Mouse (Mus musculus) 3T3-L1 (cell line): ENCODE results near the gene Vill.

Source experiments
- DNase-seq: peaks from one replicate; pipeline ENCODE4 v3.0.0-alpha.2; 2015; ENCODE audit warnings: low read depth, low spot score

Gene Vill

DNA sequence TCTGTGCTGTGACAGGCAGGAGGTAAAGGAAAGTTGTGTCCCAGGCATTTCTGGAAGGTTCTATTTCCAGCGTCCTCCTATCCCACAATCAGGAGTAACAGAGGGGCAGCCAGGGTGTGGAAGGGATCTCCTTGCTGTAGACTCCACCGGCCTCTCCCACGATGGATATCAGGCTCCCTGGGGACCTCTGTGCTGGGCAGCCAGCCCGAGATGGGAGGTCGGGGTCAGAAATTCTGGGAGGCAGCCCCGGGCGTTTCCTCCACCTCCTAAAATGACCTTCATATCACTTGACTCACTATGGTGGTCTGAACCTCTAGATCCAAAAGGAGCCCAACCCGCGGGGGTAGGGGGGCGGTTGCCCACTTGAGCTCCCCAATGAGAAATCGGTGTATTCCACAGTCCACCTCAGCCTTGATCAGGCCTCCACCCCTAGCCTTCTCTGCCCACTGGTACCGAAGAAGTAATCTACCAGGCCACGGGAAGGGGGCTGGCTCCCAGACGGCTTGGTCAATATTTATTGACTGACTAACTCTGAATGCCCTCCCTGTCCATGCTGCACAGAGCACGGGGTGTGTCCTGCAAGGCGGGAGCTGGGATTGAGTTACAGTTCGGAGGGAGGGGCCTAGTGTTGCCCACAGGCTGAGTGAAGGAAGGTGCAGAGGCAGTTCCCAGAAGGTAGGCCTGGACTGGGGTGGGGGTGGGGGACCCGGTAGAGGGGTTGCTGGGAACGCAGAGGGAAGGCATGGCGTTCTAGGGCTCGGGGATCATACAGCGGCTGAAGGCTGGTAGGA lies at the start of gene Vill:
Gene Vill, plus strand, starts transcription at position 625 of the 791 bp plus-strand sequence.
- DNase-seq, result peak; percentile 51

DNA sequence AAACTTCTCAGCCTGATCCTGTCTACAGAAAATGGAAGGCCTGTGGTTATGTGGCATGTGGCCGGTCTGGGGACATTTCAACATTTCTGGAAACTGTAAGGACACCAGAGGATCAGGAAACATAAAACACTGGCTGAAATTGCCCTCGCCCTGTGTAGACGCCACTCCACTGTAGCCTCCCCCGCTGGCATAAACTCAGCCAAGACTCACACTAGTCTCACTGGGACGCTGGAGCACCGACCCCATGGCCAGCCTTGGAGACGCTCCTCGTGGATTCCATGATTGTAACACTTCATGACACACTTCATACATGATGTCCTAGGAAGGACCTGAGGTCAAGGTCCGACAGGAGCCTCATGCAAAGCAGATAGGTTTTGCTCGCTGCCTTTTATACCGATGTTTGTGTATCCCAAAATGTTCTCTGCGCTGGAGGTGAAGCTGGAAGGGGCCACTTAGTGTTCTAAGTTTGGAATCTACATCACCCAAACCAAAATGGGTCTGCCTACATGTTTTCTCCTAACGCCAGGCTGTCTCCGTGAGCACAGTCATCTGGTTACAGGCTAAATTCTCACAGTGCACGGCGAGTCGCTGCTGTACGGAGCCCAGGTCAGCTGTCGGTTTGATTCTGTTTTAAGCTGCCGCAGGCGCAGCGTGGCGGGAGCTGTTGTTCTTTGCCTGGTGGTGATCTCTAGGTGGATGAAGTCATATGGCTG lies 48.4 kb upstream of the Vill start:
- DNase-seq, result no peak

DNA sequence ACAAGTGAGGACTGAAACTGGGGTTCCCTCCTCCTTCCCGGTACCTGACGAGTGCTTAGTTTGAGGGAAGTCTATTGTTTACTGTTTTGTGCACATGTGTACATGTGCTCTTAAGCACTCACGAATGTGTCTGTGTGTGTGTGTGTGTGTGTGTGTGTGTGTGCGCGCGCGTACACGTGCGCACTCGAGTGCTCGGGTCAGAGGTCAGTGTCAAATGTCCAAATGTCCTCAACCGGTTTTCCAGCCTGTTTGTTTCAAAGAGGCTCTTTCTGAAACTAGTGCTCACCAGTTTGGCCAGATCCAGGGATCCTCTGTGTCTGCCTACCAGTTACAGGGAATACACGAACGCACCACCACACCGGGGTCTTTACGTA lies 47.9 kb upstream of the Vill start:
- no peak for DNase-seq

DNA sequence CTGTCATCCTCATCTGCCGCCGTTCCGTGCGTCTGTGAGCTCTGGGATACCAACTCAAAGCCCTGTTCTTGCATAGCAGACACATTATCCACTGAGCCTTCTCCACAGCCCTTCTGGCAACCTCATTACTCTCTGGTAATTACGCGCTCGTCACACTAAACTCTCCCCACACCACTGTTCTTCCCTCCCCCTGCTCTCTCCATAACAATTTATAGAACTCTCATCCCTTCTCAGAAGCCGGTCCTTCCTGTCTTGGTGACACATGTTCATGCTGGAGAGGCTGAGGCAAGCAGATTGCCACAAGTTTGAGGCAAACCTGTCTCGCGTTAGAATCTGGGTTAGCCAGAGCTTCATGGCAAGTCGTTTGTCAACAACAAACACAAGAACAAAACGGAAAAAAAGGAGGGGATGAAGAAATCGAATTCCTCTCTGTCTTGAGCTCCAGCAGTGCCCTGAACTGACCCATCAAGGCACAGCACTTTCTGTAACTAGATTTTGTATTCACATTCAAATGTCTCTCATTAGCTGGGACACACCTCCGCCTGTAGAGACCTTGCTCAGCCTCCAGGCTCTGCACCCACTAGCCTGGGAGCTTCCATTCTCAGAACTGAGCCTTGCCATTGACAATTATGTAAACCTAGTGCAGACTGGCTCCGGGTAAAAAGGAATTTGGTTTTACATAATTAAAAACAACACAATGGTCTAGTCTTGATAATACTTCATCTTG lies 47.1 kb upstream of the Vill start:
- no peak for DNase-seq

DNA sequence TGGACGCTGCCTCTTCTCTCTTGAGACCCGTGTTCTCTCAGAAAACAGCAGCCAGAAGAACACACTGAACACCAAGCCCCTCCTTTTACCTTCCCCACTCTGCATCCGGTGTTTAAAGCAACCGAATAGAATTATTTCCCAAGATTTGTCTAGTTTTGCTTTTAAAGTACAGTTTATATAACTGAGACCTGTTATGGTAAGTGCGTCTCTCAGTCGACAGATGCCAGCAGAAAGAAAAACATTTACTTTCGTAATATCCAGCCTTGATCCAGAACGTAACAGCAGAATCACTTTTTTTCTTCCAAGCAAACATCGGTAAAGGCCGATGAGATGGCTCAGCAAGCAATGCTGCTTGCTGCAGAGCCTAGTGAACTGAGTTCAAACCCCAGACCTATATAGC lies 45.3 kb upstream of the Vill start:
- DNase-seq, result no peak

DNA sequence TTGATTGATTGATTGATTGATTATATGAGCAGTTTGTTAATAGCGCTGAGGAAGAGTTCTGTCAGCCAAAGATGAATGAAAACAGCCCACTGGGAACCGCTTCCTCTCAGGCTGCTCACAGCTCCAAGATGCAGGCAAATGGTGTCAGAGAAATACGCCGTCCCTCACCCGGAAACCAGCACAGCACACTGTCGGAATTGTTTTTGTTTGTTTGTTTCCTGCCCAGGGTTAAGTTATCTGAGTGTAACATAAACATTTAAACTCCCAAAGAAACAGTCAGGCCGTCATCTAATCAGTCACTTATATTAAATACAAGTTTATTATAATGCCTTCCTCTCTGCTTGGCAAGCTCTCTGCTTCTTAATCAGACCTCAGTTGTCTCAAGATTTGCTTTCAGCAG lies 43.7 kb upstream of the Vill start:
- no peak for DNase-seq

DNA sequence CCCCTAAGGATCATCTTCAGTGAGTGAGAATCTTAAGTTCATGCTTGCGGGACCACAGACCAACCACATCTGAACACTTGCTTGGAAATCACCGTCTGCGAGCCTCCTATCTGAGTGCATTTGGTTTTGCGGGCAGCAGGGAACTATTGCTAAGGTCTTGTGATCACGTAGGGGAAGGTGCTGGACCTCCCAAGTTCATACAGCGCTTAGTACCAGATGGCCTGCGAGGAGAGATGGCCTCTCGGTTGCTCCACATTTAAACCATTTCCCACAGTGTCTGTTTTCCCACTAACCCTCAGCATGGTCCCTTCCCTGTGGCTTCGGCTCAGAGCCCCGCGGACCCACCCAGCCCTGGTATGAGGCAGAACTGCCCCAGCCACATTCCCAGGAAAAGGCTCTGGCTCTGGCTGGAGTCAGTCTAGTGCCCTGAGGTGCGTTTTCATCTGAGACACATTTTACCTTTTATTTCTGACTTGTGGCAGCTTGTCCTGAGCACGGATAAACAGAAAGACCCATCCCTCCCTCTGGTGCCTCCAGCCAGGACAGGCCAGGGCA lies 42.3 kb upstream of the Vill start:
- no peak for DNase-seq

DNA sequence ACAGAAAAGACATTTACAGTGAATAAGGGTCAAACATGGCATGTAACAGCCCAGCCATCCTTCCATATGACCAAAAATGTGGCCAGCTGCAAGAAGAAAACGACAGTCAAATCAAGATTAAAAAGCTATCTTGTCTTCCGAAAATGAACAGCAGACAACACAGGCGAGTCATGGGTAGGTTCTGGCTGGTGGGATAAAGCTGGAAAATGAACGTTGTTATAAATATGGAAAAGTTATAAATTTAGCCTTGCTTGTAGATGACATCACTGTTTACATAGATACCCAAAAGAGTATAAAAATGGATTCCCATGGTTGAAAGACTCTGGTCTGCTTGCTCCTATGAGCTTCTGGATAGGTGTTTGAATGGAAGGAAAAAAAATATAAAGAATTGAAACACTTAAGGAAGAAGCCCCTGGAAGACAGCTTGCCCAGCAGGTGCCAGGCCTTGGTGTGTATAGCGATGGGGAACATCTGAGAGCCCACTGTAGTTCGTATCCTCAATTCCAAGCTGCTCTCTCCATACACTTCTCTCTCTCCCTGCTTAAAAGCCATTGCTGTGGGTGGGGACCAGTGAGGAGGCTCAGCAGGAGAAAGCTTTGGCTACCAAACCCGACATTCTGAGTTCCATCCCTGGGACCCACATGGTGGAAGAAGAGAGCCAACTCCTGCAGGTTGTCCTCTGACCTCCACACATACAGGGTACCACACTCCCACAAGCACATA lies 35.6 kb upstream of the Vill start:
- no peak for DNase-seq

DNA sequence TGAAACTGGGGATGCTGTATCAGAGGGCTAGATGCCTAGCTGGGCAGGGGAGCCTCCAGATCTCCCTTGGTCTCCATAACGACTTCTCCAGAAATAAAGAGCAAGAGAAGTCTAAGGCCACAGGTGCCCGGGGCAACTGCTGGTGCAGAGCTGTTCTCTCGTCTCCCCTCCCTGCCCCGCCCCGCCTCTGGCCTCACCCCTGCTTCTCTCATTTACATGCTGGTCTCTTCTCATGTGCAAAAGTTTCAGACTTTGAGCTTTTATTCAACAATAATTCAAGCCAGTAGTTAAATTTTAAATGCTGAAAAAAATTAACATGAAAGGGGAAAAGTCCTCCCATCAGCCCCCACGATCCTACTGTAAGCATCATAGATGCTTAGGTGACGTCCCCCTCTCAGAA lies 30.8 kb upstream of the Vill start:
- DNase-seq, result no peak

DNA sequence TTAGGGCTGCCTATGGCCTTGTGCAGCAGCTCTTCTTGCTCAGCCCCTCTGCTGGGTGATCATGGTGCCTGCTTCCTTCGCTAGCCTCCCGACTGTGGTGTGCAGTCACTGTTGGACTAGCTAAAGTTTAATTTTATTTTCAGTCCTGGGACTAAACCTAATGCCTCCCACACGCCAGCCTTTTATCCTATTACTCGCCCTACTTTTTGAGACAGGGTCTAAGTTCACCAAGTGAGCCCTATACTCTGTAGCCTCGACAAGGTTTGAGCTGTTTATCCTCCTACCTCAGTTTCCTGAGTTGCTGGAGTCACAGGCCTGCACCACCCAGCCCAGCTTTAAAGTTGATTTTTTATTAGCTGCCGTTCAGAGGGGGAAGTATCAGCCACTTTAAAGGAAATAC lies 27.3 kb upstream of the Vill start:
- DNase-seq, result no peak

DNA sequence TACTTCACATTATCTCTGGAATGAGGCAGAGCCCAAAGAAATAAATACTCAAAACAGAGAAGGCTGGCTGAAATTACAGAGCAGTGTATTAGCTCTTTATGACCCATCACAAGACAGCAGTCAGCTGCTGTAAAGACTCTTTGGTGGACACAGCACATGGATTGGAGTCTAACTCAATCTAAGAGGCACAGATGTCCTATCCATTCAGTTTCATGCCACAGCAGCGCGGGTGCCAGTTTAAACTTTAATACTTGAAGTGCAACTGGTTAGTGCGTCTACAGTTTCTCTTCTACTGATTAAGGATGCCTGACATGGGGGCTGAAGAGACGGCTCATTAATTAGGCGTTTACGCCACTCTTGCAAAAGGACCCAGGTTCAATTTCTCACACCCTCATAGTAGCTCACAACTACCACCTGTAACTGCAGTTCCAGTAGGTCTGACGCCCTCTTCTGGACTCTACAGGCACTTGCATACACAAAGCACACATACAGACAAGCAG lies 26.7 kb upstream of the Vill start:
- DNase-seq, result no peak

DNA sequence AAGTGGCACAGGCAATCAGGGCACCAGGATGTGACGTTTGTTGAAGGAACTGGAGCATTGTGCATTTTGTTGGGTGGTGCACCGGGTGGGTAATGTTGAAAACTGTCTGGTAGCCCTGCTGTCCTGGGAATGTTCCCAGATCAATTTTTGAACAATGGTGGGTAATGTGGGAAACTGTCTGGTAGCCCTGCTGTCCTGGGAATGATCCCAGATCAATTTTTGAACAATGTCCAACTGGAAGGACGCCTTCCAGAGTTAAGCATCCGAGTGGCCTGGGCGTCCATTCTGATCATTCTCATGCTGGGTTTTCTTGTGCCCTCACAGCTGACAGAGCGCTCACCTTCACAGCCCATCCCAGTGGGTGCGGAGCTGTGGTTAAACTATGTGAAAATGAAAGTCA lies 25.2 kb upstream of the Vill start:
- DNase-seq, result no peak

DNA sequence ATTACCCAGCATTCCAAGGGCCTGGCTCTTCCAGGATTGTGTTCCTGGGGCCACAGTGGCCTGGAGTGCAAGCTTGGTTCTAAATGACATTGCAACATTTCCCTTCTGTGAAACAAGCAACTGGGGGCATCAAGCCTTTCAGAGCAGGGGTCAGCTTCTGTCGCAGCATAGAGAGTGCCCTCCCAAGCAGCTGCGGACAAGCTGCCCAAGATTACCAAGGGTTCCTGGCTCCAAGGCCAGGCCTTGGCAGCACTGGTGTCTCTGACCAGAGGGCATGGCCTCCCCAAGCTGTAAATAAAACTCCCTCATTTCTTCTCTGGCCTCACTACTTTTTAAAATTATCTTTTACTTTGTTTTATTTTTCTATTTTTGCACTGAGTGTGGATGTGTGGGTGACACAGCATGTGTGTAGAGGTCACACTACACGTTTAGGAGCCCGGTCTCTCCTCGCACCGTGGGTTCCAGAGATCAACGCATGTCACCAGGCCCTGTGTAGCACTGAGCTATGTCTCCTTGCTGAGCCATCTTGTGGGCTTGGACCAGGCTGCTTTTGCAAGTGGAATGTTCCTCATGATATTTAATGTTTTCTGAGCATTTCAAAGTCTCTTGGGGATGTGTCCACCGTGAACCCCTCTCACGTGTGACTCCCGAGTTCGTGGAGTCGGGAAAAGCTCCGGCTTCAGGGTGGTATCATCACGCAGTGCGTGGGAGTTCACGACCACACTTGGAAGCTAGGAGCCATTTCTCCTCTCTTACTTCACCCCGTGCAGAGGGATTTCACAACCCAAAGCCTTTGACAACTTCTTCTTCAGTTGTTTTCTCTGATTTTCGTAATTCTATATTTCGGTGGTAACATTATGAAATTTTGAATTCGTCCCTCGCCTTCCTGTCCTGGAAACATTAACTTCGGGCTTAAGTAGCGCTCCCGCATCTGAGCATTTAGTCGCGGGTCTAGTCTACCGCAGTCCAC lies 24.1 kb upstream of the Vill start:
- DNase-seq, result no peak

DNA sequence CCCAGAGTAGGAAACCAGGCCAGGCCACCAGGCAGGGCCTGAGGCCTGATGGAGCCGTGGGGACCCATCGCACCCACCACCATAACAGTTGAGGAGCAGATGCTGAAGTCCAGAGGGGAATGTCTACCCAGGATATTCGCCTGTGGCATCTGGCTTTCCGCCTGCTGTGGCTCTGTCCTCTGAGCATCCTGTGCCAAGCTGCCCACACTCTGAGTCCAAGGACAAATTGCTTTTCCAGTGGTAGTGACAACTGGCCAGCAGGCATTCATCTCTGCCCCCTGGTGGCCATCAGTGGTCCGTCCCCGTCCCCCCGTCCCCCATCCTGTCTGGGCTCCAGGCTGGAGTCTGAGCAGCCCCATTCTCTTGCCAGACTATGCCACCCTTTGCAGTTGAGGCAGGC lies 23.0 kb upstream of the Vill start:
- peak; percentile 21 for DNase-seq

DNA sequence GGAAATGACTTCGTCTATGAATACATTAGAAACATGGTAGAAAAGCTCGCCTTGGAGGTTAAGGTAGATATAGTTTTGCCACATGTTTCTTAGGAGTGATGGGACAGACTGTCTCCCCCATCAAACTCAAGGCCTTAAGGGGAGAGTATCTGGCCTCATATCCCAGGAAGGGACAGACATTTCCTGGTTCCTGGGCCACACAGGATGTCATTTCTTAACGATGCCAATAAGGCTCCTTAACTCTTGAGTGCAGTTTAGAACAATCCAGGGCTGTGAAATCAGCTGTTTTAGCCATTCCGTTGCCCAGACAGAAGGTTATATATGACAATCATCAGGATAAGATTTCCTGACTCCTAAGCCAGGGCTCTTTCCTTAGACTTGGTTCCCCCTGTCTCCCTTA lies 21.5 kb upstream of the Vill start:
- no peak for DNase-seq

DNA sequence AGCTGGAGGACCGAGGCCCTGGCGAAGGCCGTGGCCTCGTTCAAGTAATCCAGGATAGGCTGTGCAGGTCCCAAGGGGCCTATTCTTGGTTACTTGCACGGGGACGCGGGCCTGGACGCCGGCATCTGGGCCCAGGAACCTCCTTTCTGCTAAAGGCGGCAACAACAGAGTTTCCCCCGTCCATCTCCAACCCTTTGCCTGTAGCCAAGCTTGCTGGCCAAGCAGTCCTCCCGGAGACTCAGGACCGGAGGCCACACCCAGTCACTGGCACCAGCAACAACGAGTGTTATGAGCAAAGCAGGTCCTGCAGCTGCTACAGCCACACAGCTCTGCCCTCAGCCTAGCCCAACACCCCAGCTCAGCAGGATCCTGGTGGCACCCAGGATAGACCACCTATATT lies 20.8 kb upstream of the Vill start:
- DNase-seq, result no peak

DNA sequence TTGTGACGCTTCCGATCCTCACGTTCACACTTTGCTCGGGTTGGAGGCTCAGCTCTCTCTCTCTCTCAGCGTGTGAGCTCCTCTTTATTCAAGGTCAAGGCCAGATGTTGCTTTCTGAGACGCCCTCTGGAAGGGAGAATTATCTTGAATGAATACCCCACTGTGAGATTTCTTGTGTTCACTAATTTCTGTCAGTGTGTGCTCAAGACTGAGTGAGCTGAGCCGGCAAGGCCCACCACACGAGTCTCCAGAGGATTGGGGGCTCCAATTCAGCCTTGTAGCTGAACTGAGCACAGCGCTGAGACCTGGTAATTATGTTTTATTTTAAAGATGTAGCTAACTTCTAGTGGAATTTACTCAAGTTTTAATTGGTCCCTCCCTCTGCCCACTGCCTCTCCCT lies 20.0 kb upstream of the Vill start:
- DNase-seq, result no peak

DNA sequence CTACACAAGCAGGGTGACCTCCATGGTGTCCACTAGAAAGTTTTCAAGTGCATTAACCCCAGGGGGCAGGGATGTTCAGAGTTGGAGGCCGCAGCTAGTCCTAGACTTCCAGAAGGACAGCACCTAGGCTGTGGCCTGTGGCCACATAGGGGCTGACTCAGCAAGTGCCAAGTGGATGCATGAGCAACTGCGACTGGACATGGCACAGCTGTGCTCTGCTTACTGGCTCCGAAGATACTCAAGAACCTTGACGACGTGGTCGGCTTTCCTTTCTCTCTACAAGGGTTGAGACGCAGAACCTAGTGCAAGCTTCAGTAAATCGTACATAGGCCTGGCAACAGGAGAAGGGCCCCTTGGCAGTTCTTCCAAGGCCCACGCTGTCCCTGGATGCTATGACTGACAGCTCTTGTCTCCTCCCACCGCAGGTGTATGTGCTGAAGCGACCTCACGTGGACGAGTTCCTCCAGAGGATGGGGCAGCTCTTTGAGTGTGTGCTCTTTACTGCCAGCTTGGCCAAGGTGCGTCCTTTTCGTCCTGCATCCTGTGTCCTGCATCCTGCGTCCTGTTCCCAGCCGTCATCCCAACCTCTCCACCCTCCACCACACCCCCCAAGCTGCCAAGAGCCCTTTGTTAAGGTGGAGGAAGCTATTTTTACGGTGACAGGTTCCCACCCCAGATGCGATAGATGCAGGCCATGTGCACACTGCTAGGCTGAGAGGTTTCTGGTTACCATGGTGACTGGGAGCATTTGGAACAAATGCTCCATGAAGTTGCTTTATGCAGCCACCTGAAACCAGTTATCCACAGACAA lies 19.3 kb upstream of the Vill start:
- no peak for DNase-seq

DNA sequence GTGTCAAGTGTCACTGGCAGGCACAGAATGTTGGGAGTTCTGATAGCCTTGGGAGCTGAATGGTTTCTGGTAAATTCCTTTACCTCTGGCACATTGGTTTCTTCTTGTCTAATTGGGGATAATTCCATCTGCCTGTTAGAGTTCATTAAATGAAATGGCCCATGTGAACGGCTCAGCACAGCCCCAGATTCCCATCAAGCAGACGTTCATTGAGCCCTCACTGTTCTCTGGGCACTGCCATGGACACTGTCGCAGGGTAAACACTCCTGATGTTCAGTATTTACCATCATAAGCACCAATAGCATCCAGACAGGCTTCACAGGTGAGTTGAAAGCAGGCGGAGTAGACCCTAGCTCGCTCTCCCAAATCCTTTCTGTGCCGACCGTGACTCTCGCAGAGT lies 18.5 kb upstream of the Vill start:
- DNase-seq, result no peak
